Mouse (Mus musculus) thymus, adult 18-20 months (tissue): ENCODE data around the gene Timp2.

Source experiments
- DNase-seq, 2 experiments: peaks; one replicate each; pipeline ENCODE4 v3.0.0; 2022; ENCODE audit warnings: mixed read lengths in 2 of 2

Gene Timp2

GRCm38 (mm10) chr11:118289037-118289511, 66.5 kb downstream of the Timp2 start:
- no peak for DNase-seq

GRCm38 (mm10) chr11:118287573-118287972, 68.0 kb downstream of the Timp2 start:
- no peak for DNase-seq

- DNase-seq, result no peak
These were observed 69.1 kb downstream of the Timp2 start for GRCm38 (mm10) chr11:118286434-118286833.

- DNase-seq, result no peak
These were observed 69.7 kb downstream of the Timp2 start for GRCm38 (mm10) chr11:118285791-118286190.

- no peak for DNase-seq
These were observed 75.3 kb downstream of the Timp2 start for GRCm38 (mm10) chr11:118280218-118280617.

- no peak for DNase-seq
These were observed 79.2 kb downstream of the Timp2 start for GRCm38 (mm10) chr11:118276328-118276727.

- no peak for DNase-seq
These were observed 80.4 kb downstream of the Timp2 start for GRCm38 (mm10) chr11:118275092-118275491.

GRCm38 (mm10) chr11:118269827-118270226, 85.7 kb downstream of the Timp2 start:
- DNase-seq, result no peak

GRCm38 (mm10) chr11:118266666-118267046, 88.9 kb downstream of the Timp2 start:
- DNase-seq, result no peak

- no peak for DNase-seq
These were observed 89.4 kb downstream of the Timp2 start for GRCm38 (mm10) chr11:118266044-118266665.

GRCm38 (mm10) chr11:118265621-118266020, 89.9 kb downstream of the Timp2 start:
- no peak for DNase-seq

GRCm38 (mm10) chr11:118263146-118263545, 92.4 kb downstream of the Timp2 start:
- no peak for DNase-seq

- peak in 1 of 2 experiments; percentile 43 for DNase-seq
These were observed 95.5 kb downstream of the Timp2 start for GRCm38 (mm10) chr11:118260081-118260480.

- no peak for DNase-seq
These were observed 96.0 kb downstream of the Timp2 start for GRCm38 (mm10) chr11:118259580-118259979.

- no peak for DNase-seq
These were observed 99.2 kb downstream of the Timp2 start for GRCm38 (mm10) chr11:118256371-118256770.

- no peak for DNase-seq
These were observed 101.2 kb downstream of the Timp2 start for GRCm38 (mm10) chr11:118254159-118254951.

- DNase-seq, result no peak
These were observed 101.9 kb downstream of the Timp2 start for GRCm38 (mm10) chr11:118253447-118254158.
